Mouse (Mus musculus) embryonic fibroblast, embryonic 13.5 days (primary cell): ENCODE data around the gene Olfr1016.

ENCODE experiments used
- CTCF ChIP-seq: IDR thresholded peaks from 2 replicates; pipeline ENCODE4 v1.5.1; 2011; ENCODE audit warnings: mild to moderate bottlenecking, control low read depth, low read length, moderate library complexity, borderline replicate concordance; ENCODE audit not compliant: insufficient read depth
- POLR2A ChIP-seq: IDR thresholded peaks from 2 replicates; pipeline ENCODE4 v1.6.1; 2011; ENCODE audit warnings: low read depth, mild to moderate bottlenecking, control low read depth, low read length, moderate library complexity

DNA sequence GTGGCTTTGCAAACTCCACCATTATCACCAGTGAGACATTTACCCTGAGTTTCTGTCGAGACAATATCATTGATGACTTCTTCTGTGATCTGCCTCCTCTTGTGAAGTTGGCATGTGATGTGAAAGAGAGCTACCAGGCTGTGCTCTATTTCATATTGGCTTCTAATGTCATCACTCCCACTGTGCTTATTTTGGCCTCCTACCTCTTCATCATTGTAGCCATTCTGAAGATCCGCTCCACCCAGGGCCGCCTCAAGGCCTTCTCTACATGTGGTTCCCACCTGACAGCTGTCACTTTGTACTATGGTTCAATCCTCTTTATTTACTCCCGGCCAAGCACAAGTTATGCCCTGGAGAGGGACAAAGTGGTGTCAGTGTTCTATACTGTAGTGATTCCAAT, 48.5 kb downstream of the Olfr1016 start:
- TF ChIP-seq CTCF (no peak), POLR2A (no peak)
